Mouse (Mus musculus) ES-CJ7 (cell line): Measurements from ENCODE around the gene Gpt2.

Experiments
- DNase-seq: peaks from one replicate; pipeline ENCODE4 v3.0.0; 2011; ENCODE audit warnings: low read depth, low spot score

The Gpt2 gene

DNA sequence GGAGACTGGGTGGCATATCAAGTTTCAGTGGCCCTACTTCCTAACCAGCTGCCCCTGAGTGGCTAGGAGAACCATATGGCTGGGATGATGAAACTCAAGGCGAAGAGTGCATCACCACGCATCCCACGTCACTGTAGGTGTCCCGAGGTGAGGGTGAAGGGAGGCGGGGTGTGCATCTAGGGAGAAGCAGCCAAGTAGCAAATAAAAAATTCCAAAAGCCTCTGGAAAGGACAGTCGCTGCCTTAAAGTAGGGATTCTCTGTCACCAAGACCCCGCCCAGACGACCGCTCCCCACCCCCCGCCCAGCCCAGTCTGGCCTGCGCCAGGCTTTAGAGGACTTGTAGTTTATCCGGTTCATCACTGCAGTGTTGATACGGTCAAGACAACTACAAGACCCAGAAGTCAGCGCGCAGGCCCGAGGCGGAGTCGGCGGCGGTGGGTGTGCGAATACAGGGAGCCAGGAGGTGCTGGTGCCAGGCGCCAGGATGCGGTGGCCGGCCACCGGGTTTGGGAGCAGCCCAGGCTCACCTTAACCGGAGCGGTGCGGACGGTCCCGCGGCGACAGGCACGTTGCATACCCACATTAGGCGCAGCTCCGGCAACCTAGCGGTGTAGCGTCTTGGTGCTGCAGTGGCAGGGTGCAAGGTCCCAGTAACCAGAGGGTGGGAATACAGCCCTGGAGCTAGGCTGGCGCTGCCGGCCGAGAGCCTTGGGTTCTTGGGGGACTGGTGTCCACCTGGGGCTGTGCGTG is at the start of gene Gpt2:
Gene Gpt2 (plus strand): TSS at position 452 of the 751 bp plus-strand sequence.
- peak; percentile 97 for DNase-seq

DNA sequence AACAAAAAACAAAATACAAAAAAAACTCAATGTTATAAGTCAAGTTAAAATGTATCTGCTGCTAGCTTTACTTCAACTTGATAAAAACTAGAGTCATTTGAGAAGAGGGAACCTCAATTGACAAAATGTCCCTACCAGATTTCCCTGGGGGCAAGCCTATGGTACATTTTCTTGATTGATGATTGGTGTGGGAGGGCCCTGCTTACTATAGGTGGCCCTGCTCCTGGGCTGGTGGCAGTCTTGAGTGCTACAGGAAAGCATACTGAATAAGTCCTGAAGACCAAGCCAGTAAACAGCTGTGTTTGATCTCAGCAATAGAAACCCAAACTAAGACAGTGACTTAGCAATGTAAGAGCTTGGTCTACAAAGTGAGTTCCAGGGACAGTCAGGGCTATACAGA is 48.3 kb upstream of the Gpt2 start:
- DNase-seq: no peak

DNA sequence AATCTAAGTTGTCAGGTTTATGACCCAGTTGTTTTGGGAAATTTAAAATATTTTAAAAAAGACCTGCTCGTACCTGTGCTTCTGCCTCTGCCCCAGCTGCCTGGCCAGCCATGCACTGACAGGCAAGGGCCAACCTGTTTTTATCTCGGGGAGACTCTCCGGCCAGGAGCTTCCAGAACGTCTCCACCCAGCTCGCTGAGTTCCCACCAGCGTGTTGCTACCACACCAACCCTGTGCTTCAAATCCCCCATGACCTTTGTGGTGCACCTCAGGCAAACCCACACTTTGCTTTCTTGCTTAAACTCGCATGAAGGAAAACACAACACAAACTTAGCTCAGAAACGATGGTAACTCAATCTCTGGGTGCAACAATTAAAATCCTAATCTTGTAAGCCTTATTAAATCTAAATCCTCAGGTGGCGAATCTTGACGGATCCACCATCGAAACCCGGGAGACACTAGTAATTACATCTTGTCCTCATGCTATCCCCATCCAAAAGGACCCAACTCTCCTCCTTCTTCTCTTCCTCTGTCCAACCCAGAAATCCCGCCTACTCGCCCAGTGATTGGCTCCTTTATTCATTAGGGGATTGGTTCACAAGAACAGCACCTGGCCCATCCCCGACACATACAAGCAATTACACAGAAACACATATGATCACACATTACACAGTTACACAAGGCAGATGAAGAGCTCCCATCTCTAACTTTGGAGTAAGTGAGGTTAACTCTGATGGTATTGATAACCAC is 46.3 kb upstream of the Gpt2 start:
- DNase-seq: no peak

DNA sequence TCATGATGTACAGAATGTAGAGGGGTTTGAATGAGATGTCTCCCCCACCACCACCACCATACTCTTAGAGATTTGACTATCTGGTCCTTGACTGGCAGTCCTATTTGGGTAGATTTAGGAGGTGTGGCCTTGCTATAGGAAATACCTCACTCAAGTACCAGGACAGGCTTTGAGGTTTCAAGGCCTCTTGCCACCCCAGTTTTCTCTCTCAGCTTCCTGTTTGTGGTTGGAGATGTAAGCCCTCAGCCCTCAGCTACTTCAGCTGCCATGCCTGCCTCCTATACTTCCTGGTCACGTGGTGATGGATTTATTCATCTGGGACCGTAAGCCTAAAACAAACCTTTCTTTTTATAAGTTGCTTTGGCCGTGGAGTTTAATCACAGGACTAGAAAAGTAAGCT is 42.0 kb upstream of the Gpt2 start:
- no peak for DNase-seq

DNA sequence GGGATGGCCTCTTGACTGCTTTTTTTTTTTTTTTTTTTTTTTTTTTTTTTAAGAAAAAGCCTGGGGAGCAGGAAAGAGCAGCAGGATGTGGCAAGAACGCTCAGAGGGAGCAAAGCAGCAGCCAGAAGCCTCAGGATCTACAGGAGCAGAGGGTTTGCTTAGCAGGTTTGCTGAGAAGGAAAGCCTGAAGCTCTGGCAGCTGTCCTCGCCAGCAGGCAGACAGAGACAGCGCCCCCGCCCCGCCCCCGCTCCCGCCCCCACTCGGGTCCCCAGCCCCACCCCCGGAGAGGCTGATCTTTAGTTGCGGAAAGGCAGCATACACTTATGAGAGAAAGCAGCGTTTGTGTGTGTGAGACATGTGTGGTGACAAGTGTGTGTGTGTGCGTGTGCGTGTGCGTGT is 40.0 kb upstream of the Gpt2 start:
- DNase-seq: no peak

DNA sequence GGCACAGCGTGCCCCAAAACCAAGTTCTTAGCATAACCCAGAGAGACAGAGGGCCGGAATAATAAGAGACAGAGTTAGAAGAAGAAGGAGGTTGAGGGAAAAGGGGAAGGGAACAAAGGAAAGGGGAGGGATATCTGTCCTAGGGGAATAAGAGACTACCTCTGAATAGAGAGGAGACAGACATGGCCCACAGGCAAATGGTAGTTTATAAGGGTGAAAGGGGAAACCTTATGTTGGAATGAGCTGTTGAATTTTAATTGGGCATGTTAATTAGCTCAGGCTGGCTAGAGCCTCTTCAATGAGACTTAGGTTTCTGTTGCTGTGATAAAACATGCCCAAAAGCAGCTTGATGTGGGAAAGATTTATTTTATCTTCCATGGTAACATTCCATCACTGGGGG is 39.1 kb upstream of the Gpt2 start:
- no peak for DNase-seq

DNA sequence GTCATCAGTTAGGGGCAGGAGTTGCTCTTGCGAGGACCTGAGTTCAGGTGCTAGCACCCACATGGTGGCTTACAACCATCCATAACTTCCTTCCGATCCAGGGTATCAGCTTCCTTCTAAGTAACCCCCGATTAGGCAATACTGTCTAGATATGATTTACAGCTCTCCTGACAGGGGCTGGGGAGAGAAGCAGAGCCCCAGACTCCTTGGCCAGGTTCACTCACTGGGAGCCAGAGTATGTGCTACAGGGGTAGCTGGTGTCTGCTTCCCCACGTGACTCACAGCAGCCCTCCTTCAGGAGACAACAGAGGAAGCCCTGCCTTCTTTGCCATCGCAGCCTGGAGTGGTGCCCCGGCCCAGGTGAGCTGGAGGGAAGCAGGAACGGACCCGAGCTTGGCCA is 37.6 kb upstream of the Gpt2 start:
- no peak for DNase-seq

DNA sequence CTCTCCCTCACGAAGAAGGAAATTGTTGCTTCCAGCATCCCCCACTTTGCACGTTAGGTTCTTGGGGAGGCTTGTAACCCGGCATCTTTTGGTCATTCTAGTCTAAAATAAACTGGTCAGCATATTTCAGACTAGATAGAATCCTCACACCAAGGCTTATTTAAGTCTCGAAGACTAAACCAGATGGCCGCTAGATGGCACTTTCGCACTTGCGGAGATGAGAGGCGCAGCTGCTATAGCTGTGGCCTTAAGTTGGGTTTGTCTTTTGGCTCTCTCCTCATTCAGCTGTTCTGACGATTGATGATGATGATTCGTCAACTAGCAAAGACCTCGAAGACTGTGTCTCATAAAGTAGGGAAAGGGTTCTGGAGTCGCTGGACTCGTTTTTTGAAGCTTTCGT is 35.8 kb upstream of the Gpt2 start:
- peak; percentile 96 for DNase-seq

DNA sequence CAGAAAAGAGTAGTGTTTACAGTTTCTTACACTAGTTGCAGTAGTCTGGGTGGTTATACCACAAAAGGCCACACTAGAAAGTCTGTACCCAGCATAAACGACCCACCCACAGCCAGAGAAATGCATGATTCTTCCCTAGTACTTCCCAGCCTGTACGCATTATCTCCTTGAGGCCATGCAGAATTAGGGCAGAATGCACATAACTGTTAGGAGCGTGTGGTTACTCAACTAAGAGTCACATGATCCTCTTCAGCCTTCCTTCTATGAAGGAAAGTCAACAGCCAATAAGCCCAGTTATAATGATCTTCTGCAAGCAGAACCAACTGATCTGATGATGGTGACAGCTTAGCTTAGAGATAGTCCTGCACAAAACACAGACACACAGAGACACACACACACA is 32.8 kb upstream of the Gpt2 start:
- DNase-seq: no peak

DNA sequence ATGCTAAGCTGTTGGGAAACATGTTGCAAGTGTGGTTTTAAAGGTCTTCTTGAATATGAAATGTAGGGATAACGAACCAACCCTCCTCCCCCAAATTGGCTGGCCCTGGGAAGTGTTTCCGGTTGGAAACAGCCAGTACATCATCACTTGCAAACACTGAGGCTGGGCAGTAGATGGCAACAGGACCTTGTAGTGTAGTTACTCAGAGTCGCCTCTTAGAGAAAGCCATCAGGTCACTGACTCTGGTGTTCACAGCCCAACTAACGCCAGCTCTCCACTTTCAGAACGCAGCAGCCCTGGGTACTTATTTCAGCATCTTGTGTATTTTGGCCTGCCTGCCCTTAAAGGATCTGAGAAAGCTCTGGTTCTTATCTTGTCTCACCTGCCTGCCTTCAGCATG is 31.6 kb upstream of the Gpt2 start:
- peak; percentile 84 for DNase-seq

DNA sequence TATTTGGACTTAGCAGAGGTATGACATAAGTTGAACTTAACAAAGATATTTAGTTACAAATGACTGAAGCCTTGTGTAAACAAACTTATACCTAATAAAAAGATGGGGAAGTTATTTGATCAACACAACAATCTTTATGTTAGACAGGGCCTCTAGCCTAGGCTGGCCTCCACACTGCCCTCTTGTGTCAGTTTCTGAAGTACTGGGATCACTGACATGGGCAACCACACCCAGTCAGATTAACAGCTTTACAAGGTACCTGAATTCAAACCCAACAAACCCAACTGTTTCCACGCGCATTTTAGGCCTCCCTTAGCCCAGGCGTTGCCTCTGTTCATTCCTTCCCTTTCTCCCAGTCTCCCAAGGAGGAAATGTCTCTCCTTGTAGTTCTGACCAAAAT is 31.0 kb upstream of the Gpt2 start:
- DNase-seq: peak; percentile 84

DNA sequence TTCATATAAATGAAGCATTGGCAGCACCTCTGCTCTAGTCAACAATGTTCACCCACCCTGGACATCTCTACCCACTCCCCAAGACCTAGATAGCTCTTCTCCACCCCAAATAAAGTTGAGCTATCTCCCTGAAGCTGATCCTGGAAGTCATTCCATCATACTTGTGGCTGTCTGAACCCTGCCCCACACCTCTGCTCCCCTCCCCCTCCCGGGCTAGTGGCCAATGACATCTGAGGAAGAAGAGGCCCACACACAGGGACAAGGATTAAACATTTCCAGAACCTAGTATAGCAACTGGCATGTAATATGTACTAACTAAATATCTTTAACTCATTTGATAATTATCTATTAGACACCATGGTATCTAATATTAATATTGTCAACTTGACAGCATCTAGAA is 29.9 kb upstream of the Gpt2 start:
- DNase-seq: no peak

DNA sequence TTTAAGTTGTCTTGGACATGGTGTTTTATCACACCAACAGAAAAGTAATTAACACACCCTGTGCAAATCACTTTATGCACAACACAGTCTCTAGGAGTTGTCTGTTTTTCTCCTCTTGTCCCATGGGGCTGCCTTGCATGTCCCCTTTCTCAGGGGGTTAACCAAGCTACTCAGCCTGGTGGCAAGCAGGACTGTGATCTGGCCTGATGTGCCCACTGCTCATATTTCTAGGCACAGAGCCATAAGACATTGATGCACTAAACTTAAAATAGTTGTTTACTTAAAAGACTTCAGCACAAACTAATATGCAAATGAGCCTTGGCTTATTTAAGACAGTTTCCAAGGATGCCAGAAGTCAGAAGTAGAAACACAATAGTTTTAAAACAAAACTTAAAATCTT is 28.1 kb upstream of the Gpt2 start:
- no peak for DNase-seq

DNA sequence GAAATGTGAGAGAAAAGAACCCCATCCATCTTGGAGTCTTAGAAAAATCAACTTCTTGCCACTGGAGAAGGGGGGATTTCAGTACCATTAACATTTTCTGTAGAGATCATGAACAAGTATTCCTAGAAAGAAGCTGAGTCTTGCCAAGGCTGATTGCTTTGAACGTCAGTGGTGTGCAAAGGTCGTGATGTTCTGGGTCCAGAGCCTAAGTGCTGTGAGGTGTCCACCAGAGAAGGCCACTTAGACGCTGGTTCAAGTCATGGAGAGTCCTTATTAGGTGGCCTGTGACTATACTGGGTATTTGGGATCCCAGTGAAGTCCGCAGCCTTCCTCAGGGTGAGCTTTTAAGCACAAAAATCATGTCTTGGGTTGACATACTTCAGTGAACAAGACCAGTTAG is 26.3 kb upstream of the Gpt2 start:
- no peak for DNase-seq

DNA sequence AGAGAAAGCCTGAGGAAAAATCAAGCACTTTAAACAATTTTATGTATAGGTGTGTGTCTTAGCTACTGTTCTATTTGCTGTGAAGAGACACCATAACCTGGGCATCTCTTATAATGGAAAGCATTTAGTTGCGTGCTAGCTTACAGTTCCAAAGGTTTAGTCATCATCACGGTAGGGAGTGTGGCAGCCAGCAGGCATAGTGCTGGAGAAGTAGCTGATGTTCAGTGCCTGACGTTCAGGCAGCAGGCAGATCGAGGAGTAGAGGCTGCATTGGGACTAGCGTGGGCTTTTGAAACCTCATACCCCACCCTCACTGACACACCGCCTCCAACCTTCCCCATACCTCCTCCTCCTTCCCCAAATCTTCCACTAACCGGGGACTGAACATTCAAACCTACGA is 21.6 kb upstream of the Gpt2 start:
- DNase-seq: no peak

DNA sequence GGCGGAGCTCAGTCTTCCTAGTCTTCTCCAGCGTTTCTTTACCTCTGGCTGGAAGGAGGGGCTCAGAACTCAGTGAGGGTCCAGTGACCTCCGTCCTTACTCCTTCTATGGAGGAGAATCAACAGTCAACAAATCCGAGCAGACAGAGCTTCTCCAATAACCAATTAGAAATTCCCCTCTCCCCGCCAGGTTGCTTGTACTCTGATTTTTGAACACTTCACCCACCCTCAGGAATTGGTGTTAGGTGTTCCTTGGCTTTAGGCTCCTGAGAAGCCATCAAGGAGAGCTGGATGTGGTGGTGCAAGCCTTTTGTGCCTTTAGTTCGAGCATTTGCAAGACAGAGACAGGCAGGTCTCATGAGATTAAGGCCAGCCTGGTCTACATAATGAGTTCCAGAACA is 19.6 kb upstream of the Gpt2 start:
- DNase-seq: peak; percentile 98

DNA sequence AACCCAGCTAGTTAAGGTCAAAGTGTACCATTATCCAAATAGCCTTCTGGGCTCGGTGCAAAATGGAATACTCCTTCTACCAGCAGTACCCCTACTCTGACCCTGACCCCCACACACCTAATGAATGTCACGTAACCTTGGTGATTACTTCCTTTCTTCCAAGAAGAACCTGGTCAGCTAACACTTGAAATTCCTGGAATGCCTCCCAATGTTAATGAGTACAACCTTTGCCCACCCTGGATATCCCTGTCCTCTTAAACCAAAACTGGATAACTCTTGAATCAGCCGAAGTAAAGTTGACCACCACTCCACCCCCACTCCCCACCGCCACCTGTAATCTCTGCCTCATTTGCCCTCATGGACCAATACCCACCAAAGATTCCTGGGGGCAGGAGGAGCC is 19.1 kb upstream of the Gpt2 start:
- peak; percentile 97 for DNase-seq

DNA sequence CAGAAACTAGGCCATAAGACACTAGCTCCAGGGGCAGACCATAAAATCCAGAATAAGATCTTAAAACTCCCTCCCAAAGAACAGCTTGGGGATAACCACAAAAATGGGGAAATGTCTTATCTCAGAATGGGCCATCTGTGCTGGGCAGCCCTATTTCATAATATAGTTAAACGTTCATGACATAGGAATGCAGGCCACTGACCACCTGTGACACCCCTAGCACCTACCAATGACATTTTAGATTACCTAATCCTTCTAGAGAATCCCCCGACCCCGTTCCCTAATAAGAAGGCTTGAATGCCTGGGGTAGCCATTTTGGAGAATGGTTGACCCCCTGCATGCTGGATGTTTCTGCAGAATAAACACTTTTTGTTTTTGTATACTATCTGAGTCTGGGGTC is 17.5 kb upstream of the Gpt2 start:
- DNase-seq: no peak

DNA sequence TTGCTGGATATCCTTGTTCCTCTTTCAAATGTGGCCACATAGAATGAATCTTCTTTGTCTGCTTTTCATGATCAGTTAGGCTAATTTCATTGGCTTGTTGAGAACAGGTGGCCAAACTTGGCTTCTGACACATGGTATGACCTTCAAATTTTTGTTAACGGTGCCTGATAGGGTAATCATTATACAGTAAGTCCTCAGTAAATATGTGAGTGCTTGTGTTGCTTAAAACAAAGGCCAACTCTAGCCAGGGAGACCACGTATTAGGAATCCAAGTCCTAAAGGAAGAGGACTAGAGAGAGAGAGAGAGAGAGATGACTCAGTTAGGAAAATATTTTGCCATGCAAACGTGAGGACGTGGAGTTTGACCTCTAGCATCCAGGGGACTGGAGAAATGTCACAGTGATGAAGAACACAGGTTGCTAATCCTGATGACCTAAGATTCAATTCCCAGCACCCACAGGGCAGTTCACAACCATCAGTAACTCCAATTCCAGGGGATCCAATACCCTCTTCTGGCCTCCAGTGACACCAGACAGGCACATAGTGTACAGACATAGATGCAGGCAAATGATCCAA is 15.3 kb upstream of the Gpt2 start:
- no peak for DNase-seq

DNA sequence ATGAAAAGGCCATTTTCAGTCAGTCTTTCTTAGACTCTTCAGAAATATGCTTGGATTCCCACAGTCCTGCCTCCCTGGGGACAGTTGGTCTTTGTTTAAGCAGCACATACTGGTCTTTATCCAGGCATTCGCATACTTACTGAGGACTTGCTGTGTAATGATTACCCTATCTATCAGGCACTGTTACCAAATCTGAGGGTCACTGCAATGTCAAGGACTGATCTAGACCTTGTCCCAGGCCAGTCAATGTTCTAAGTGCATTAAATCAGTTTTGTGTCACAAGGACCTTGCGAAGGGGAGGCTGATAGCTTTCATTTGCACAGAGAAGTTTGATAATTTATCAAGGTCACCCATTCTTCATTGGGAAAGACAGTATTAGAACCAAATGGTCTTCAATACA is 14.0 kb upstream of the Gpt2 start:
- DNase-seq: peak; percentile 49

DNA sequence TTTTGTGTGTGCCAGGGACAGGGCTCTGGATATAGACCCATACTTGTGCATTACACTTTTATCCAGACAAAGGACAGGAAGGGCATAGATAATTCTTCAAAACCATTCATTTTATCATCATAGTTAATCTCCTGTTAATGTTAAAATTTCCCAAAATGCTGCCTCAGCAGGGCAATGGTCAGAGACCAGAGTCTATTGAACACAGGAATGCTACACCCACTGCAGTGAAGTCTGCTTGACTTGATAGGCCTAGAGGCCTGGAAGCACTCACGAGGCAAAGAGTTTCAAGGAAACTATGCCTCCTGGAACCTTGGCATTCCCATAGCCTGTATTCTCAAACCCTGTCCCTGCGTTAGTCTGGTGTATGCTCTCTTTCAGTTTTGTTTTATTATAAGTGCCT is 12.7 kb upstream of the Gpt2 start:
- DNase-seq: no peak

DNA sequence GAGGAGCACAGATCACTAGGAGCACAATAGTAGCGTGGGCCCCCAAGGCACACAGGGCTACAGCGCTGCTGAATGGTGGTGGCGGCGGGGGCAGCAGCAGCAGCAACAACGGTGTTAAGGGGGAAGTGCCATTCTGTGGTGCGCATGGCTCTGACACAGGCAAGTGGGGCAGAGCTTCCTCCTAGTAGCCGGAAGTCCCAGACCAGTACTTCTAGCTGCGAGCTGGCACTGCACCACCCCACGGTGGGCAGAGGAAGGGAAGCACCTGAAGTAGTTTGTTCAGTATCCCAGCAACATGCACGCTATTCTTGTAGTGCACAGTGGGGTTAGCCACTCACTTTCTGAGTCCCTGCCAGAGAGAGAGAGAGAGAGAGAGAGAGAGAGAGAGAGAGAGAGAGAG is 10.5 kb upstream of the Gpt2 start:
- peak; percentile 82 for DNase-seq

DNA sequence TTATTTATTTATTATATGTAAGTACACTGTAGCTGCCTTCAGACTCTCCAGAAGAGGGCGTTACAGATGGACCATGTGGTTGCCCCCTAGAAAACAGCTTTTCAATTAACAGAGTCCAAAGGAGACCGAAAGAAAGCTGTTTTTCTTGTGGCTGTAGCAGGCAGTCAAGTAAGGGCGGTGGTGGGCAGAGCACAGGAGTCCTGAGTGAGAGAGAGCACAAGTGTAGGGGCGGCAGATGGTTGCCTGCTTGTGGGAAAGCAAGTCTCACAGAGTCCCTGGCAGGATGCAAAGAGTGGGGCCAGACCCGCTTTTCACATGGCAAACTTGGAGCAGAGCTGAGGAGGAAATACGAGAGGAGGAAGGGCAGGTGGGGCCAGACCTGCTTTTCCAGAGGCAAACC is 9.9 kb upstream of the Gpt2 start:
- peak; percentile 59 for DNase-seq
